Mouse (Mus musculus): Measurements from ENCODE around the gene Fgf11.

Gene Fgf11

DNA sequence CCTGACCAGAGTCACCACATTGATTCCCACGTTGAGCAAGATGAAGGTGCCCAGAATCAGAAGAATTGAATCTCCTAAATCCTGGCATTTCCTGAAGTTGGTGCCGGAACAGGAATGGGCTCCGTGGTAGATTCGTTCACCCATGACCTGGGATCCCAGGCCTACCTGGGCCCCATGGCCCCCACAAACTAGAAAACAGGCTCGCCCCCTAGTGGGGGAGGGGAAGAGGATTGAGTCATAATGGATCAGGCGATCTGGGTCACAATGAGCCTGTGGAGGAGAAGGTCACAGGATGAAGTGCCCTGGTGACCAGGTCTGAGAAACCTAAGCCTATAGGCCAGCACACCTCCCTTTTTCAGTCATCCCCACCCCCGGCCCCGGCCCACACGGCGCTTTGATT lies 13.5 kb upstream of the Fgf11 start, which contains the start of gene Gm39566:
Gene Gm39566 (minus strand): TSS at position 144 of the 400 bp plus-strand sequence.
- DNase-seq = no peak

DNA sequence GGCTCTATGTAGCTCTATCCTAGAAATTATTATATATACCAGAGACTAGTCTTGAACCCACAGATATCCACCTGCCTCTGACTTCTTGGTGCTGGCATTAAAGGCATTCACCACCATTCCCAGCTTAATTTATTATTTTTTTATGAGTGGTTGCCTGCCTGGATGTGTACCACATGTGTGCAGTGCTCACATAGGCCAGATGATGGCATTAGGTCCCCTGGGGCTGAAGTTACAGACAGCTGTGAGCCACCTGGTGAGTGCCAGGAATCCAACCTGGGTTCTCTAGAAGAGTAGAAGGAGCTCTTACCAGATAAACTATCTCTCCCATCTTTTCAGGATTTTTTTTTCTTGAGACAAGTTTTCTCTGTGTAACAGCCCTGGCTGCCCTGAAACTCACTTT lies 8.6 kb upstream of the Fgf11 start:
- no peak for DNase-seq

DNA sequence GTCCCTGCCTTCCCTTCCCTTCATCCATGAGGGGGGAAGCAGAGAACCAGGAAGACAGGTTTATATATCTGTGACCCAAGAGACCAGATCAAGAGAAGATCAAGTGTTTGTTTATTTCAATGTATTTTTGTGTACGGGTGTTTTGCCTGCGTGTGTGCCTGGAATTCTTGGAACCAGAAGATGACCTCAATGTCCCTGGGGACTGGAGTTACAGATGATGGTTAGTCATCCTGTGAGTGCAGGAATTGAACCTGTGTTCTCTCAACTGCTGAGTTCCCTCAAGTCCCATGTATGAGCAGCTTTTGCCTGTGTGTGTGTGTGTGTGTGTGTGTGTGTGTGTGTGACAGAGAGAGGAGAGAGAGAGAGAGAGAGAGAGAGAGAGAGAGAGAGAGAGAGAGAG lies 6.0 kb upstream of the Fgf11 start:
- DNase-seq = no peak

GRCm38 (mm10) chr11:69806378-69806777 lies 4.7 kb upstream of the Fgf11 start:
- DNase-seq = no peak

DNA sequence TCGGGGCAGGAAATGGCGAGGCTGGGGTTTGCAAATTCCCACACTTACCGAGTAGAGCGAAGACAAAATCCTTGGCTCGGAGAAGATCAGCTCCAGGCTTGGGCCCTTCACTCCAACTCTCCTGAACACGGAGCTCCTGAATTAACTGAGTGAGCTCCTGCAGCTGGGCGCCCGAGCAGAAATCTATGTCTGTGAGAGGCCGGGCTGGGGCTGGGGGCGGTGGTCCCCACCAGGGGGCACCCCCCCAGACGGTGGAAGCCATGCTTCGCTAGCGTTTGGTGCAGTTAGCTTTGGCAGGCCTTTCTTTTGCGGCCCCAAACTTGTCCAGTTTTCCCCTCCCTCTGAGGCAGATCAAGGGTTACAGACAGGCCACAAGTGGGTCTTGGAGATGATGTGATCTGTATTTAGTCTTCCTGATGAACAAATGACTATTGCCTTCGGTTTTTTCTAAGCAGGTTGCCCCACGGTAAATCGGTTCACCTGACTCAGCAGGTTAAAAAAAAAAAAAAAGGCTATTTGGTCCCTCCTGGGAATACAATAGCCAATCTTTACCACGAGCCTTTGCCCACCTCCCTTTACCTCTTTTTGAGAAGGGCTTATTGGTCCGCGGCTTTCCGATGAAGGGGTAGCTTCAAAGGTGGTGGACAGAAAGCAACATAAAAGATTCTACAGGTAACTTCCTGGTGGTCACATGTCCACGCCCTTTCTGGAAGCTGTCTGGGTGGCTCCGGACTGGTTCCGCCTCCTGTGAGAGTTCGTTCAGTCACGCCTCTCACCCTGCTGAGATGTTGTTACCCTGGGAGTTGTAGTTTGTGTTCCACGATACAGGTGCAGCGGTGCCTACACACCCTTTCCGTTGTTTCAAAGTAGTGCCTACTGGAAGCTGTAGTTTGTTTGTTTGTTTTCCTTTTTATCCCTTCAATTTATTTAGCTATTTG lies 3.6 kb upstream of the Fgf11 start, which contains the start of gene Tmem102:
Gene Tmem102 (minus strand): TSS at position 653 of the 938 bp plus-strand sequence.
- no peak for DNase-seq

GRCm38 (mm10) chr11:69804652-69804940 lies 2.9 kb upstream of the Fgf11 start:
- no peak for DNase-seq

DNA sequence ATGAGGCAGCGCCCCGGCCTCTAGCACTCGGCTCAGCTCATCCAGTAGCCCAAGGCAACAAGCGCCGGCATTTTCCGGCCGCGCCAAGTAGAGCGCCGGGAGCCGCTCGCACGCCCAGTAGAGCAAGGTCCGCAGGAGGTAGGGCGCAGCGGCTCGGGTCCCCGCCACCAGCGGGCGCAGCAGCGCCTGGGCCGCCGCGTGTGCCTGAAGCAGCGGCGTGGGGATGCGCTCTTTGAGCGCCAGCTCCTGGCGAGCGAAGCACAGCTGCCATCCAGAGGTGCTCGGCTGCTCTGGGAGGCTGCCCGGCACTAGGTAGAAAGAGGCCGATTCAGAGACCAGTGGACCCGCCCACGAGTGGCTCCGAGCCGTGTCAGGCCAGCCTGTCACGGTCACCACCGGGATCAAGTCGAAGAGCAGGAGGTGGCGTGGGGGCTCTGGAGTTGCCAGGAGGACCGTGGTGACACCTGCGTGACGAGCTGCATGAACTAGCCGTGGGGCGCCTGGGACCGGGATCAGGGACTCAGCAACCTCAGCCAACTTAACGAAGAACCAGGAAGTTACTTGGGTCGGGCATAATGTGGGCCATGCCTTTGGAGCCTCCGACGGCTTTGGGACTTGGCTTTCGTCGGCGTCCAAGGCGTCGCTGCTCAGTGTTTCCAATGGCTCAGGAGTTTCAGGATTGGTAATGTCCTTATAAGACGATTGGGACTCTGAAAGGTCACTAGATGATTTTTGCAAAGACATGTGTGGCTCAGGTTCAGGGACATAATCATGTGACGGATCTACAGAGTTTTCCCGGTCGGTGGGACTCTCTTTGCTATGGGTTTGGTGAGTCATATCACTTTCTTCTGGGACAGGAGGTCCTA lies 2.4 kb upstream of the Fgf11 start:
- DNase-seq = peak; percentile 69 to 77

- no peak for DNase-seq
Measured at GRCm38 (mm10) chr11:69803328-69803727, 1.7 kb upstream of the Fgf11 start.

GRCm38 (mm10) chr11:69802648-69803105 lies 1.0 kb upstream of the Fgf11 start:
- DNase-seq = peak; percentile 75 to 83

GRCm38 (mm10) chr11:69800392-69801197 lies 1.1 kb downstream of the Fgf11 start:
- DNase-seq = peak in 1 of 2 experiments; percentile 65

- peak in 1 of 2 experiments; percentile 56 for DNase-seq
Measured at GRCm38 (mm10) chr11:69800138-69800391, 1.6 kb downstream of the Fgf11 start.

- no peak for DNase-seq
Measured at GRCm38 (mm10) chr11:69799394-69800137, 2.1 kb downstream of the Fgf11 start.

- no peak for DNase-seq
Measured at GRCm38 (mm10) chr11:69797924-69798323, 3.7 kb downstream of the Fgf11 start.

GRCm38 (mm10) chr11:69795983-69796435 lies 5.6 kb downstream of the Fgf11 start:
- DNase-seq = no peak

- peak; percentile 89 to 95 for DNase-seq
Measured at GRCm38 (mm10) chr11:69795168-69795982, 6.3 kb downstream of the Fgf11 start, which contains the start of gene Chrnb1. Gene Chrnb1 (minus strand): TSS chr11:69795943.

GRCm38 (mm10) chr11:69793429-69793828 lies 8.2 kb downstream of the Fgf11 start:
- no peak for DNase-seq

DNA sequence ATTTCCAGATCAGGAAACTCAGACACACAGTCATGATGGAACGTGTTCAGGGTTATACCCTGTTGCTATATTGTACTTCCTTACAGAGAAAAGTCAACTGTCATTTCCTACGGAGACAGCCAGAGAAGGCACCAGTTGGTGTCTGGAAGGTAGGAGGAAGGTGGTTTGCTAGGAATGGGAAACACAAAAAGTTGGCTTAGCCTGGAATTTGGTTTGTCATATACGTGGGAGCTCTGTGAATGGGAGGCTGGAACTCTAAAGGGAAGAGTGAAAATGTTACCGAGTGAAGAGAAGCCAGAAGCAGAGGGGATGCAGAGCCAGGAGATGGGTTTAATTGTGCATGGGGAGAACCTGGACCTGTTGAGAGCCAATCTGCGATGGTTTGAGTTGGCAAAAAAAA lies 10.2 kb downstream of the Fgf11 start:
- DNase-seq = no peak

GRCm38 (mm10) chr11:69789431-69789830 lies 12.2 kb downstream of the Fgf11 start:
- no peak for DNase-seq

GRCm38 (mm10) chr11:69787306-69787705 lies 14.4 kb downstream of the Fgf11 start:
- DNase-seq = no peak

DNA sequence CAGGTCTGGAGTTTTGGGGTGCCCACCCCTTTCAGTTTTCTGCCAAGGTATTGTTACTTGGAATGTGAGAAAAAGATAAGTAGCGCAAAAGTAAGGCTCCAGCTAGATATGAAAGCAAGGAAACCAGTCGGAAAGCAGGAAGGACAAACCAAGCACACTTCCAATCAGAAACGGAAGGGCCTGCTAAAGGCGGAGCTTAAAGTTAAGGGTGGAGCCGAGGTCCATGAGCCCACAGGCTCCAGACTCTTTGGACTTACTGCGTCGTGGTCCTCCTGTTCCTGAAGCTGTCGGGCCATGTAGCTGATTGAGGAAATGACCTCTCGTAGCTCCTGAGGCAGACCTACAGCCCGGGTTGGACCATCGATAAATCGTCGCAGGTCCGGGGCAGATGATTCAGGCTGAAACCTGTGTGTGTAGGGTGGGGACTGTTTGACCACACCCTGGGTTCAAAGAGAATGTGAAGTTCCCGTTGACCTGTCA lies 16.8 kb downstream of the Fgf11 start:
- no peak for DNase-seq

GRCm38 (mm10) chr11:69781828-69782227 lies 19.8 kb downstream of the Fgf11 start:
- no peak for DNase-seq

Measured in cerebellum, postnatal 25 days (tissue).